Mouse (Mus musculus) embryonic facial prominence, embryonic 15.5 days (tissue): ENCODE measurements around the gene Gm42791. TPM values are rescaled to one million over a fixed set of nuclear protein-coding genes. Genes with fewer than 3 reads are reported as not detected.

Experiments
- ATAC-seq: fragments of 200-750 bp; cut with Nextera tagmentation; 2 replicates; pipeline ENCODE4 v1.8.0; 2017; ENCODE audit warnings: low read depth, moderate TSS enrichment; ENCODE audit not compliant: insufficient number of reproducible peaks, low FRiP score, low TSS enrichment
- H3K27ac ChIP-seq: fragments of 300-500 bp; sonication (generic); replicated peaks from 2 replicates; pipeline ENCODE4 v1.5.1; 2015; ENCODE audit warnings: mild to moderate bottlenecking, inconsistent platforms
- H3K27me3 ChIP-seq: fragments of 300-500 bp; sonication (generic); 2 replicates; pipeline ENCODE4 v1.6.1; 2015; ENCODE audit warnings: inconsistent platforms
- H3K36me3 ChIP-seq: fragments of 300-500 bp; sonication (generic); 2 replicates; pipeline ENCODE4 v1.6.1; 2015; ENCODE audit warnings: mild to moderate bottlenecking, inconsistent platforms
- H3K4me1 ChIP-seq: fragments of 300-500 bp; sonication (generic); 2 replicates; pipeline ENCODE4 v1.6.1; 2015; ENCODE audit warnings: inconsistent platforms
- H3K4me2 ChIP-seq: fragments of 300-500 bp; sonication (generic); replicated peaks from 2 replicates; pipeline ENCODE4 v1.6.1; 2015; ENCODE audit warnings: mild to moderate bottlenecking, inconsistent platforms
- H3K4me3 ChIP-seq: fragments of 300-500 bp; sonication (generic); replicated peaks from 2 replicates; pipeline ENCODE4 v1.5.1; 2015; ENCODE audit warnings: mild to moderate bottlenecking, inconsistent platforms
- H3K9ac ChIP-seq: fragments of 300-500 bp; sonication (generic); 2 replicates; pipeline ENCODE4 v1.6.1; 2015; ENCODE audit warnings: inconsistent platforms
- H3K9me3 ChIP-seq: fragments of 300-500 bp; sonication (generic); replicated peaks from 2 replicates; pipeline ENCODE4 v1.6.1; 2016; ENCODE audit warnings: inconsistent platforms
- WGBS: fragments of 180-500 bp; shearing (Covaris S2); methylation state at CpG from one replicate; pipeline ENCODE4 v1.1.7; 2015; 5-methylcytosine and 5-hydroxymethylcytosine counted together
- polyA plus RNA-seq: library from polyadenylated mRNA; unstranded; fragments of >200 nt; fragmentation: Nextera tagmentation; extraction: Ambion mirVana; gene quantifications from 2 replicates; pipeline ENCODE4 v1.2.1, GENCODE M21; 2015

Gene Gm42791
- polyA plus RNA-seq, 1 experiment from 2014 or later = 1.6 TPM

DNA sequence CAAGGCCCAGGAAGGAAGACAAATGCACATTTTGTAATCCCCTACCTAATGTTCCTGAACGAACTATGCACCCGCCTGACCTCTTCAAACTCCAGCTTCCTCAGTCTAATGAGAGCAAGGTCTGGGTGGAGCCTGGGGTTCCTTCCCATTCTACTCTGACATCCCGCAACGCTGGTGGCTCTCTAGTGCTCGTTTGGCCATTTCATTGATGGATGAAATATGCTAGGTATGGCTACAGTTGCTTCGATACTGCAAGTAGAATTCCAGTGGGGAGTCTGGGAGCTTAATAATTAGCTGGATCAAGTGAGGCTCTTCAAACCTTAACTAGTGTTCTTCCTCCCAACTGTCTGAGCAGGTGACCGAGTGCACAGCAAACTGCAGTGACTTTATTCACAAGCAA lies 26.2 kb upstream of the Gm42791 start:
- no peaks in the 10 kb centered on the region for H3K36me3 ChIP-seq
- H3K27me3 ChIP-seq = no peaks in the 10 kb centered on the region
- H3K27ac ChIP-seq = no peak overlapping the region
- 53% methylated on average over 7 of the region's 7 CpGs for WGBS
- H3K4me2 ChIP-seq = peak overlapping the region; percentile 15; the same call in 1 of the 2 replicates
- ATAC-seq = no peak
- H3K9me3 ChIP-seq = no peaks in the 10 kb centered on the region
- H3K4me1 ChIP-seq = peaks cover 12% of the 10 kb centered on the region; the same call in 1 of the 2 replicates
- H3K9ac ChIP-seq = no peak overlapping the region
- no peak overlapping the region for H3K4me3 ChIP-seq

GRCm38 (mm10) chr5:149020681-149021062 lies 25.7 kb upstream of the Gm42791 start:
- peaks cover 15% of the 10 kb centered on the region; the same call in 1 of the 2 replicates for H3K4me1 ChIP-seq
- H3K4me3 ChIP-seq = no peak overlapping the region
- H3K27me3 ChIP-seq = no peaks in the 10 kb centered on the region
- WGBS = 65% methylated on average over 16 of the region's 16 CpGs
- peak overlapping the region; percentile 15; the same call in 1 of the 2 replicates for H3K4me2 ChIP-seq
- no peak overlapping the region for H3K27ac ChIP-seq
- ATAC-seq = no peak
- H3K9ac ChIP-seq = no peak overlapping the region
- no peaks in the 10 kb centered on the region for H3K9me3 ChIP-seq
- no peaks in the 10 kb centered on the region for H3K36me3 ChIP-seq

GRCm38 (mm10) chr5:149020059-149020680 lies 25.2 kb upstream of the Gm42791 start:
- no peaks in the 10 kb centered on the region for H3K9me3 ChIP-seq
- no peak overlapping the region for H3K27ac ChIP-seq
- 40% methylated on average over 18 of the region's 18 CpGs for WGBS
- no peak for ATAC-seq
- no peak overlapping the region for H3K9ac ChIP-seq
- no peaks in the 10 kb centered on the region for H3K36me3 ChIP-seq
- no peak overlapping the region for H3K4me3 ChIP-seq
- no peaks in the 10 kb centered on the region for H3K27me3 ChIP-seq
- H3K4me1 ChIP-seq = peaks cover 15% of the 10 kb centered on the region; the same call in 1 of the 2 replicates
- peak overlapping the region; percentile 15; the same call in 1 of the 2 replicates for H3K4me2 ChIP-seq

DNA sequence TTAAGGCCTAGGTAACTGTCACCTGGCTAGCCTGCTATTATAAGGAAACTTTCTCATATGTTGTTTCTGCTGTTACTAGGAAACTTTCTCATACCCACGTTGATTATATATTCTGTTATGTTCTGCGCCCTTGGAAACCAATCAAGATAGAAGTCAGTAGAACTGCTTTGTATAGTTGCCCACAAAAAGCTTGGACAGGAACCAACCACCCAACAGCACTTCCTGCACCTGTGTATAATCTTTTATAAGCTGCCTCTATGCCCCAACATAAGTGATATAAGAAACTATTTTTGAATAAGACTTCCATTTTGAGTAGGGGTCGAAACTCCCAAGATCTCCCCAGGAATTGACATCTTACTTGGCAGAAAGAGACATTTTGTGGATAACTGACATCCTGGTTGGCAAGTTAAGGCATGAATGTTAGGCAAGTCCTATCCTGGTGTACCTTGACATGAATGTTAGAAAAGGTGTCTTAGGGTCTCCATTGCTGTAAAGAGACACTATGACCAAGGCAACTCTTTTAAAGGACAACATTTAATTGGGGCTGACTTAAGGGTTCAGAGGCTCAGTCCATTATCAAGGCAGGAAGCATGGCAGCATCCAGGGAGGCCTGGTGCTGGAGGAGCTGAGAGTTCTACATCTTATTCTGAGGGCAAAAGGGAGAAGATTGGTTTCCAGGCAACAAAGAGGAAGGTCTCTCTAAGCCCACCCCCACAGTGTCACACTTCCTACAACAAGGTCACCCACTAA lies 22.9 kb upstream of the Gm42791 start:
- ATAC-seq = no peak
- H3K4me2 ChIP-seq = no peak overlapping the region
- H3K9ac ChIP-seq = no peak overlapping the region
- H3K36me3 ChIP-seq = no peaks in the 10 kb centered on the region
- no peak overlapping the region for H3K27ac ChIP-seq
- WGBS = 73% methylated on average over 3 of the region's 3 CpGs
- H3K4me1 ChIP-seq = peaks cover 28% of the 10 kb centered on the region
- H3K9me3 ChIP-seq = no peaks in the 10 kb centered on the region
- no peaks in the 10 kb centered on the region for H3K27me3 ChIP-seq
- no peak overlapping the region for H3K4me3 ChIP-seq

DNA sequence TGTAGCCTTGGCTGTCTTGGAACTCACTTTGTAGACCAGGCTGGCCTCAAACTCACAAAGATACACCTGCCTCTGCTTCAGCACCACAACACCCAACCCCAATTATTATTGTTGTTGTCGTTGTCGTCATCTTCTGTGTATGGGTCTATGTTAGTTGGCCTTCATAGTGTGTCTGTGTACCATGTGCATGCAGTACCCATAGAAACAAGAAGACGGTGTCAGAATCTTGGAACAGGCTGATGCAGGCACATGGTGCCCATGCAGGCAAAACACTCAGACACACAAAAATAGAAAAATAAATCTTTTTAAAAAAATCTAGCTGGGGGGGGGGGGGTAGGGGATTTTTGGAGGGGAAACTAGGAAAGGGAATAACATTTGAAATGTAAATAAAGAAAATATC lies 22.2 kb upstream of the Gm42791 start:
- no peak for ATAC-seq
- 90% methylated on average over 3 of the region's 3 CpGs for WGBS
- Histone ChIP-seq H3K4me3 (no peak overlapping the region), H3K9ac (no peak overlapping the region), H3K36me3 (no peaks in the 10 kb centered on the region), H3K9me3 (no peaks in the 10 kb centered on the region), H3K4me2 (no peak overlapping the region), H3K4me1 (peaks cover 28% of the 10 kb centered on the region), H3K27me3 (no peaks in the 10 kb centered on the region), H3K27ac (no peak overlapping the region)

- Histone ChIP-seq H3K27me3 (no peaks in the 10 kb centered on the region), H3K9me3 (no peaks in the 10 kb centered on the region), H3K4me3 (peak overlapping the region; percentile 49), H3K4me1 (peaks cover 28% of the 10 kb centered on the region), H3K27ac (no peak overlapping the region), H3K9ac (no peak overlapping the region), H3K4me2 (peak overlapping the region; percentile 67), H3K36me3 (no peaks in the 10 kb centered on the region)
- 53% methylated on average over 5 of the region's 5 CpGs for WGBS
- ATAC-seq = no peak
Observed at GRCm38 (mm10) chr5:149016261-149016660, 21.3 kb upstream of the Gm42791 start.

DNA sequence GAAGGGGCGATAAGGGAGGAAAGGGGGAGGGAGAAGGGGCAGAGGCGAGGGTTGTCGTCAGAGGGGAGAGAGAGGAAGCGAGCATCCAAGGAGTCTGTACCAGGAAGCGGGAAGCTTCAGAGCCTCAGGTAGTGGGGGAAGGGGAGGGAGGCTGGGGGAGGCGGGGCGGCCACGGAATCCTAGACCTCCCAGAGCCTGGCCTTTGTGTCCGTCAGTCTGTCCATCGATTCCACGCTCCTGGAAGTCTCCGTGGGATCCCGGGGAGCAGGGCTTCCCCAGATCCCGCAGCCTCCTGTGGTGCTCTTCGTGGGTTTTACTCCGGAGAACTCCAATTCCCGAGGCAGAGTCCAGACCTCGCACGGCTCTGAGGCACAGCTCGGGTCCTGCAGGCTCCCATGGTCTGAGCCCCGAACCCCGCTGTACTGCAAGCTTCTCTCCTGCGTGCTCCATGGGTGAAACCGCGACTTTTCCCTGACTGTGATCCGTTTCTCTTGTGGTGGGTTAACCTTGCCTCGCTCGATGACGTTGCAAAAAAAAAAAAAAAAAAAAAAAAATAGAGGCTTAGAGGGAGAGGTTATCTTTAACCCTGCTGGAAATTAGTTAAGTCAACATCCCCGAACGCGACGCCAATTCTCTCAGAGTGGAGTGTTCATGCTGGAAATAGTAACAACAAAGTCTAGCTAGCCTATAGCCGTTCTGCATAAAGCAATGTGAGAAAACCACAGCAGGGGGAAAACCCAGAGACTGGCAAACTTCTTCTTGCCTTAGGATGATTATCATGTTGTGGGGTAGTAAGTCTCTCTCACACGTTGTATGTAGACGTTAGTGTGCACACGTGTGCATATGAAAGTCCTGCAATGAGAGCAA lies 20.6 kb upstream of the Gm42791 start:
- Histone ChIP-seq H3K9me3 (no peaks in the 10 kb centered on the region), H3K27ac (peak overlapping the region; percentile 68), H3K36me3 (no peaks in the 10 kb centered on the region), H3K9ac (peak overlapping the region; percentile 33), H3K4me2 (peak overlapping the region; percentile 67), H3K4me3 (peak overlapping the region; percentile 49), H3K4me1 (peaks cover 23% of the 10 kb centered on the region), H3K27me3 (no peaks in the 10 kb centered on the region)
- WGBS = 2% methylated on average over 37 of the region's 37 CpGs
- ATAC-seq = peak; percentile 30; the same call in 1 of the 2 replicates

DNA sequence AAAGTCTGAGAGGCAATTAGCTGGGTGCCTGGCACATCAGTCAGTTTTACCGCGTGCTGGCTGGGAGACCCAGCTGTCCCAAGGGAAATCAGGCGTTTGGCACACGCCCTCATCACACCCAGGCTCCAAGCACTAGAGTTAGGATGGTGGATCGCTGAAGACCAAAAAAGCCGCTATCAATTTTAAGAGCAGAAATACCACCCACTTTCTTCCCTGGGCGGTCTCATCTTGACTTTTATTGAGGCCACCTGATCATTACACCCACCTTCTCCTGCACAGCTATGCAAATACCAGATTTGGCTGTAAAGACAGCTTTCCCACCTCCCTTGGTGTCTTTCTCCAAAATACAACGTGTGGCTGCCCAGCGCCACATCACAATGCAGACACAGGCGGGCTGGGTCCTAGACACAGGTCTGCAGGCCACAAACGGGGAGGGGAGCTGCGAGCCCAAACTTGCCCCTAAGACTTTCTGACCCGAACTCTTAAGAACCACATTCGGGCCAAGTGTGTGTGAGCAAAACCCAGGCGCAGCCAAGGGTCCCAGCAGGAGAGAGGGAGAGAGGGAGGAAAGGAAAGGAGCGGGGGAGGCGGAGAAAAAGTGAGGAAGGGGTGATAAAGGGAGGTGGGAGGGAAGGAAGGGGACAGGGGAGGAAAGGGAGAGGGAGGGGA lies 19.8 kb upstream of the Gm42791 start:
- H3K9me3 ChIP-seq = no peaks in the 10 kb centered on the region
- peaks cover 20% of the 10 kb centered on the region for H3K4me1 ChIP-seq
- no peak overlapping the region for H3K9ac ChIP-seq
- H3K27ac ChIP-seq = peak overlapping the region; percentile 75
- 15% methylated on average over 17 of the region's 17 CpGs for WGBS
- no peaks in the 10 kb centered on the region for H3K36me3 ChIP-seq
- H3K27me3 ChIP-seq = no peaks in the 10 kb centered on the region
- no peak for ATAC-seq
- H3K4me3 ChIP-seq = peak overlapping the region; percentile 49
- H3K4me2 ChIP-seq = peak overlapping the region; percentile 67

- H3K9ac ChIP-seq = no peak overlapping the region
- H3K27me3 ChIP-seq = no peaks in the 10 kb centered on the region
- H3K36me3 ChIP-seq = no peaks in the 10 kb centered on the region
- H3K4me3 ChIP-seq = no peak overlapping the region
- H3K27ac ChIP-seq = peak overlapping the region; percentile 75; the same call in 1 of the 2 replicates
- H3K9me3 ChIP-seq = no peaks in the 10 kb centered on the region
- no peak for ATAC-seq
- H3K4me1 ChIP-seq = peaks cover 20% of the 10 kb centered on the region
- WGBS = 67% methylated on average over 7 of the region's 7 CpGs
- peak overlapping the region; percentile 67; the same call in 1 of the 2 replicates for H3K4me2 ChIP-seq
Observed at GRCm38 (mm10) chr5:149013817-149014508, 19.0 kb upstream of the Gm42791 start.

DNA sequence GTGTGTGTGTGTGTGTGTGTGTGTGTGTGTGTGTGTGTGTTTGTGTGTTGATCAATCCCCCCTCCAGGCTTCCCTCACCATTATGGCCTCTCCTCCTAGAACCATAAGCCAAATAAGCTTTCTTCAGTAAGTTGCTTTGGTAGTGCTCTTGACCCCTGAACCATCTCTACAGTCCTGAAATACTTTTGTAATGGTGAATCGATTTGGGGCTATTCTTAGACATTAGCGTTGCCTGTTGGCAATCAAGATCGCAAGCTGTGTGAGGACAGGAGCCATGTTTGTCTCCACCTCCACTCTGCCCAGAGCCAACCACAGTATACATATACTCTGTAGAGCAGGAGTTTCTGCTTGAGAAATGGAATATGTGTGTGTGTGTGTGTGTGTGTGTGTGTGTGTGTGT lies 14.2 kb upstream of the Gm42791 start:
- no peak for ATAC-seq
- Histone ChIP-seq H3K9me3 (no peaks in the 10 kb centered on the region), H3K9ac (no peak overlapping the region)

More for the DNA sequence above, 14.2 kb upstream of the Gm42791 start:
- H3K36me3 ChIP-seq = no peaks in the 10 kb centered on the region
- 72% methylated on average over 3 of the region's 3 CpGs for WGBS
- H3K4me3 ChIP-seq = no peak overlapping the region
- H3K27me3 ChIP-seq = no peaks in the 10 kb centered on the region
- H3K4me1 ChIP-seq = peaks cover 26% of the 10 kb centered on the region
- no peak overlapping the region for H3K27ac ChIP-seq
- no peak overlapping the region for H3K4me2 ChIP-seq
